Mouse (Mus musculus) embryonic facial prominence, embryonic 12.5 days (tissue): ENCODE measurements around the gene Coil. TPM values are rescaled to one million over a fixed set of nuclear protein-coding genes. Genes with fewer than 3 reads are reported as not detected.

Source experiments
- ATAC-seq: fragments of 200-750 bp; cut with Nextera tagmentation; 2 replicates; pipeline ENCODE4 v1.8.0; 2017; ENCODE audit not compliant: insufficient number of reproducible peaks, insufficient read depth, low FRiP score, low TSS enrichment
- H3K27ac ChIP-seq: fragments of 300-500 bp; sonication (generic); 2 replicates; pipeline ENCODE4 v1.5.1; 2016; ENCODE audit warnings: mild to moderate bottlenecking
- H3K27me3 ChIP-seq: fragments of 300-500 bp; sonication (generic); 2 replicates; pipeline ENCODE4 v1.6.1; 2016; ENCODE audit warnings: mild to moderate bottlenecking, moderate library complexity
- H3K36me3 ChIP-seq: fragments of 300-500 bp; sonication (generic); 2 replicates; pipeline ENCODE4 v1.6.1; 2016; ENCODE audit warnings: mild to moderate bottlenecking
- H3K4me1 ChIP-seq: fragments of 300-500 bp; sonication (generic); 2 replicates; pipeline ENCODE4 v1.6.1; 2016
- H3K4me2 ChIP-seq: fragments of 300-500 bp; sonication (generic); replicated peaks from 2 replicates; pipeline ENCODE4 v1.6.1; 2016; ENCODE audit warnings: mild to moderate bottlenecking, moderate library complexity
- H3K4me3 ChIP-seq: fragments of 300-500 bp; sonication (generic); 2 replicates; pipeline ENCODE4 v1.5.1; 2016; ENCODE audit warnings: mild to moderate bottlenecking
- H3K9ac ChIP-seq: fragments of 300-500 bp; sonication (generic); 2 replicates; pipeline ENCODE4 v1.6.1; 2016; ENCODE audit warnings: mild to moderate bottlenecking, moderate library complexity
- H3K9me3 ChIP-seq: fragments of 300-500 bp; sonication (generic); 2 replicates; pipeline ENCODE4 v1.6.1; 2016; ENCODE audit warnings: mild to moderate bottlenecking, moderate library complexity
- WGBS: fragments of 180-500 bp; shearing (Covaris S2); methylation state at CpG from one replicate; pipeline ENCODE4 v1.1.7; 2016; 5-methylcytosine and 5-hydroxymethylcytosine counted together
- polyA plus RNA-seq: library from polyadenylated mRNA; unstranded; fragments of >200 nt; fragmentation: Nextera tagmentation; extraction: Ambion mirVana; gene quantifications from 2 replicates; pipeline ENCODE4 v1.2.1, GENCODE M21; 2016

Coil gene
- polyA plus RNA-seq, 1 experiment from 2014 or later: 33.8 TPM

DNA sequence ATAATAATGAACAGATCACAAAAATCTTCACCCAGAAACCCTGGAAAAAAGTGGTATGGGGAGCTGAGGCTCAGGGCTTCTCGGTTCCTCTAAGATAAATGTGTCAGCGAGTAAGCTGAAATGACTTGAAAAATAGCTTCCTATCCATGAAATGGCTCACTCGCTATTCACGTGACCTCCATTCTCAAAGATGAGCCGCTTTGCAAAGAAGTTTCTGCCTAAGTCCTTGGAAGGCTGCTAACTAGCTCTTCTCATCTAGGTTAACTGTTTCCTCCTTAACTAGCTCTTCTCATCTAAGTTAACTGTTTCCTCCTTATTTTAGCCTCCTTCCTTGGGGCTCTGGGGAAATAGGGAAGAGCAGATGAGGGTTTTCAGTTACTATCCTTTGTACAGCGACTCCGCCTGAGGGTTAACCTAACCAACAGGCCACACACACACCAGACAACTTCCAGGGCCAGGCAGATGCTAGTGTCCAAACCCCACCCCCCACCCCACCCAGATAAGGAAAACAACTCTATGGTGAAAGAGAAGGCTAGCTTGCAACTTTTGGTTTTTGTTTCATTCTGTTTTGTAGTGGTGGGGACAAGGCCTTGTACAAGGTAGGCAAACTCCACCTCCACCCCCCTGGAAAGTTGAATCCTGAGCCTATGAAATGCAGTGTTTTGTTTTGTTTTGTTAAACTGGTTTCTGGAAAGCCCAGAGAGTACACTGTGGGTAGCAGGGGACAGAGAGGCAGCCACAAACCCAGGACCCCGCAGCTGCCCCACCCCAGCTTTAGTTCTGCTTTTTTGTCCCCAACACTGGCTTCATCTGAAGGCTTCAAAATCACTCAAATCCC lies 20.0 kb upstream of the Coil start:
- no peak overlapping the region for H3K4me3 ChIP-seq
- no peaks in the 10 kb centered on the region for H3K4me1 ChIP-seq
- 88% methylated on average over 8 of the region's 8 CpGs for WGBS
- no peak for ATAC-seq
- no peak overlapping the region for H3K4me2 ChIP-seq
- no peak overlapping the region for H3K9ac ChIP-seq
- peaks cover 29% of the 10 kb centered on the region for H3K36me3 ChIP-seq
- H3K27ac ChIP-seq: no peak overlapping the region
- no peaks in the 10 kb centered on the region for H3K9me3 ChIP-seq
- no peaks in the 10 kb centered on the region for H3K27me3 ChIP-seq

- no peak overlapping the region for H3K9ac ChIP-seq
- no peak for ATAC-seq
- WGBS: 88% methylated on average over 13 of the region's 13 CpGs
- H3K9me3 ChIP-seq: no peaks in the 10 kb centered on the region
- H3K4me2 ChIP-seq: no peak overlapping the region
- no peaks in the 10 kb centered on the region for H3K4me1 ChIP-seq
- H3K36me3 ChIP-seq: peaks cover 22% of the 10 kb centered on the region
- H3K27me3 ChIP-seq: no peaks in the 10 kb centered on the region
- H3K27ac ChIP-seq: no peak overlapping the region
- H3K4me3 ChIP-seq: no peak overlapping the region
Measured at GRCm38 (mm10) chr11:88950640-88951250, 19.3 kb upstream of the Coil start.

DNA sequence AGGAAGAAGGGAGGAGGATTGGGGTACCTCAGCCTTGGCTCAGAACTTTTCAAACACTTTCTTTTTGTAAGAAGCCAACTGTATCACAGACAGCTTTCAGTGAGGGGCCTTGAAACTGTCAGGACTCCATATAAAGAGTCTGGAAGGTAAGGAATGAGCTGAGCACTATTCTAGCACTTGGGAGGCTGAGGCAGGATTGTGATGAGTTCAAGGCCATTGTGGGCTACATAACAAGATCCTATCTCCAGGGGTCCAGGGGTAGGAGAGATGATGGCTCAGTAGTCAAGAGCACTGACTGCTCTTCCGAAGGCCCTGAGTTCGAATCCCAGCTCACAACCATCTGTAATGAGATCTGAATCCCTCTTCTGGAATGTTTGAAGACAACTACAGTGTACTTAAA lies 18.5 kb upstream of the Coil start:
- Histone ChIP-seq H3K9me3 (no peaks in the 10 kb centered on the region), H3K27me3 (no peaks in the 10 kb centered on the region), H3K4me2 (no peak overlapping the region), H3K27ac (no peak overlapping the region), H3K4me1 (no peaks in the 10 kb centered on the region), H3K36me3 (peaks cover 15% of the 10 kb centered on the region), H3K9ac (no peak overlapping the region), H3K4me3 (no peak overlapping the region)
- no peak for ATAC-seq
- 96% methylated on average over 2 of the region's 2 CpGs for whole genome bisulfite sequencing

DNA sequence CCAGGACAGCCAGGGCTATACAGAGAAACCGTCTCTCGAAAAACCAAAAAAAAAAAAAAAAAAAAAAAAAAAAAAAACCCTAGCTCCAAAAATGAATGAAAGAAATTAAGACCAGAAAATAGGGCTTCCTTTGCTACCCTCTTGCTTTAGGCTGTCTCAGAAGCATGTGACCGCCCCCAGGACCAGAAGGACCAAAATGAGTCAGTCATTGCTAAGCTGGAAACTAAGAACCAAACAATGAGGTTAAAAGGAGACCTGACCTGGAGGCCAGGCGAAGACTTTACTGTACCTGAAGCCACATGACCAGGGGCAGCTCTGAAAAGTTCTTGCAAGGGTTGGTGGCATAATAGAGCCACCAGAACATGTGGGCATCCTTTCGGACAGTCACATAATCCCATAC lies 17.9 kb upstream of the Coil start:
- Histone ChIP-seq H3K4me3 (no peak overlapping the region), H3K9me3 (no peaks in the 10 kb centered on the region), H3K4me1 (no peaks in the 10 kb centered on the region), H3K4me2 (no peak overlapping the region), H3K9ac (no peak overlapping the region), H3K27ac (no peak overlapping the region), H3K27me3 (no peaks in the 10 kb centered on the region), H3K36me3 (peaks cover 12% of the 10 kb centered on the region)
- WGBS: 92% methylated on average over 5 of the region's 5 CpGs
- no peak for ATAC-seq

DNA sequence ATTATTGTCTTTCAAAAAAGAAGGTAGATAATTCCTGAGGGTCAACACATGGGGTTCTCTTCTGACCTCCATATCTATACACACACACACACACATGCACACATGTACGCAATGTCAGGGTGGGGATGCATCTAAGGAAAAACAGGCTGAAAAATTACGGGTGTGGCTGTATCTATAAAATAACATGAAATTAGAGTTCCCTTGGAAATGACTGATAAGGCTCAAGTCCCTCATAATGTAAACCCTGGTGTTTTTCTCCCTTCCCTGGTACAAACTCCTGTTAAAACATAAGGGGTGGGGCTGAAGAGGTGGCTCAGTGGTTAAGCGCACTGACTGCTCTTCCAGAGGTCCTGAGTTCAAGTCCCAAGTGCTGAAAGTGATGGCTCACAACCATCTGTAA lies 16.5 kb upstream of the Coil start:
- no peaks in the 10 kb centered on the region for H3K27me3 ChIP-seq
- H3K4me3 ChIP-seq: no peak overlapping the region
- peaks cover 12% of the 10 kb centered on the region for H3K36me3 ChIP-seq
- no peak overlapping the region for H3K4me2 ChIP-seq
- H3K9ac ChIP-seq: no peak overlapping the region
- no peaks in the 10 kb centered on the region for H3K4me1 ChIP-seq
- no peak for ATAC-seq
- H3K27ac ChIP-seq: no peak overlapping the region
- H3K9me3 ChIP-seq: no peaks in the 10 kb centered on the region
- WGBS: 91% methylated on average over 3 of the region's 3 CpGs

- Histone ChIP-seq H3K27ac (peak overlapping the region; percentile 32), H3K4me1 (no peaks in the 10 kb centered on the region), H3K27me3 (no peaks in the 10 kb centered on the region), H3K9me3 (no peaks in the 10 kb centered on the region), H3K9ac (peak overlapping the region; percentile 47), H3K4me3 (peak overlapping the region; percentile 51), H3K4me2 (peak overlapping the region; percentile 58), H3K36me3 (peaks cover 12% of the 10 kb centered on the region)
- WGBS: 0% methylated on average over 4 of the region's 4 CpGs
- ATAC-seq: 0 out of 2 replicates have a peak, but pooled peaks have one; percentile 42
Measured at GRCm38 (mm10) chr11:88954803-88955202, 15.2 kb upstream of the Coil start.

- Histone ChIP-seq H3K27ac (peak within 1 kb of the TSS; percentile 32), H3K4me2 (peak within 1 kb of the TSS; percentile 58), H3K9ac (peak within 1 kb of the TSS; percentile 47), H3K9me3 (no peaks in the 10 kb centered on the region), H3K4me1 (no peaks in the 10 kb centered on the region), H3K36me3 (peaks cover 12% of the 10 kb centered on the region), H3K27me3 (no peaks in the 10 kb centered on the region), H3K4me3 (peak within 1 kb of the TSS; percentile 51)
- peak; percentile 90 for ATAC-seq
- WGBS: 4% methylated on average over 34 of the region's 34 CpGs
Measured at GRCm38 (mm10) chr11:88955217-88955969, 14.7 kb upstream of the Coil start, which contains the start of gene Scpep1. Gene Scpep1, minus strand, starts transcription at chr11:88955465.

DNA sequence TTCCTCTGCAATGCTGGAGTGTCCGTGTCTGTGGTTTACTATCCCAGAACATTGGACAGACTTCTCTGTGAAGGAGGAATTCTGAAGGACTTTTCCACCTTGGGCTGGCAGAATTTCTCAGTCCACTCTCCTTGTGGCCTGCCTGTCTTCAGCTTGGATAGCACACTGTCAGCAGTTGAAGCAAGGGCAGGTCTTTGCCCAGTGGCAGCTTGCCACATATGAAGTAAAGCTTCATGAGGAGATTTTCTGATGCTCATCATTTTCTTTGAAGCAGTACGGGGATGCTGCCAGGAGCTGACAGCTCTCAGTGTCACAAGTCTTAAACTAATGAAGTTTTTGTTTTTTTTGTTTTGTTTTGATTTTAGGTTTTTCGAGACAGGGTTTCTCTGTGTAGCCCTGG lies 11.2 kb upstream of the Coil start:
- H3K4me3 ChIP-seq: no peak overlapping the region
- 78% methylated on average over 3 of the region's 3 CpGs for WGBS
- no peak overlapping the region for H3K27ac ChIP-seq
- no peak overlapping the region for H3K9ac ChIP-seq
- no peaks in the 10 kb centered on the region for H3K36me3 ChIP-seq
- no peaks in the 10 kb centered on the region for H3K4me1 ChIP-seq
- no peaks in the 10 kb centered on the region for H3K9me3 ChIP-seq
- no peak for ATAC-seq
- H3K4me2 ChIP-seq: no peak overlapping the region
- no peaks in the 10 kb centered on the region for H3K27me3 ChIP-seq

DNA sequence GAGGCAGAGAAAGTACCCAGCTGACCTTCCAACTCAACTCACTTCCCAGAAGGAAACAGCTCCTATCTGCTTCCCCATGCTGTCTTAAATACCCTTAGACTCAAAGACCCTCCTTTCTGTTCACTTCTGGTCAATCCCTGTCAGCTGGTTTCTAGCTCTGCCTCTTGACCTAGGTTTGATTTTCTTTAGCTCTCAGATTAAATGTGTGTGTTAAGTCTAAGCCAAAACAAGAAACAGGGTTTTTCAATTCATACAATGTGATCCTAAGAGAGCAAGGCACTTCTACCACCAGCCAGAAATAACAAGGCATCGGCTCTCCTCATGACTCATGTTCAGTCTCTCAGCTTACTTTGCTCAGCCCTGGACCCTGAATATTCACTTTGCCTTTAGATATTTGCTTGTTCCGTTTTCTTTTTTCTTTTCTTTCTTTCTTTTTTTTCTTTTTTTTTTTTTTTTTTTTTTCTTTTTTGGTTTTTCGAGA lies 3.1 kb upstream of the Coil start, which contains the start of gene Elobl:
TSS of gene Elobl (minus strand) at position 51 of the 481 bp plus-strand sequence.
- Histone ChIP-seq H3K4me3 (no peak within 1 kb of the TSS), H3K4me1 (no peaks in the 10 kb centered on the region), H3K4me2 (no peak within 1 kb of the TSS), H3K27me3 (no peaks in the 10 kb centered on the region), H3K36me3 (no peaks in the 10 kb centered on the region), H3K27ac (no peak within 1 kb of the TSS), H3K9me3 (no peaks in the 10 kb centered on the region), H3K9ac (no peak within 1 kb of the TSS)
- no peak for ATAC-seq
- 80% methylated on average over 3 of the region's 3 CpGs for WGBS

DNA sequence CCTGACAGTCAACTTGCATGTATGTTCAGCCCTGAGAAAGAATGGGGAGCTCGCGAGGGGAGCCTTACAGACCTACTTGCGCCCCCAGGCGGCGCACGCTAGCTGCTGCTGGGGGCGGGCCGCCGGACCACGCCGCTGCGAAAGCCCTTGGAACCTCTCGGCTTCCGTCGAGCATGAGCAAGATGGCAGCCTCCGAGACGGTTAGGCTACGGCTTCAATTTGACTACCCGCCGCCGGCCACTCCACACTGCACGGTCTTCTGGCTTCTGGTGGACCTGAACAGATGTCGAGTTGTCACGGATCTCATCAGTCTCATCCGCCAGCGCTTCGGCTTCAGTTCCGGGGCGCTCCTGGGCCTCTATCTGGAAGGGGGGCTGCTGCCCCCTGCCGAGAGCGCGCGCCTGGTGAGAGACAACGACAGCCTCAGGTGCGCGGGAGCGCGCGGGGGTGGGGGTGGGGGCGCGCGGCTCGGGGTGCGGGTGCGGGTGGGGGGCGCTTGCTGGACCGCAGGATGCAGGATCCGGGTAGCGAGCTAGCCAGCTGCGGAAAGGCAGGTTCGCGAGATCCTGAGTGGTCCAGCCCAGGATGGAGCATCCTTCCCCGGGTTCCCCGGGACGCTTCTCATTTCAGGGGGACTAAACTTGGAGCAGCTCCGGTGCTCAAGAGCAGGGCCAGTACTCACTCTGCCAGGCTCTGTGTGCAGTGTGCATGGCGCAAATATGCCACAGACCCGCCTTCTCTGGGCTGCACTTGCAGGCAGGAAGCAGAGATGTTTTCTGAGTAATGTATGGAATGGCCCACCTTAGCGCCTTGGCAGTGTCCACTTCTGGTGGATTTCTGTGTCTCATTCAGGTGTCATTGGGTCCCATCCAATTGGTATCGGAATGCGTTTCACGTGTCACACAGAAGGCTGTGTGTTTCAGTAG lies 4.0 kb downstream of the Coil start:
- Histone ChIP-seq H3K27ac (peak overlapping the region; percentile 88), H3K9me3 (no peaks in the 10 kb centered on the region), H3K4me3 (peak overlapping the region; percentile 66), H3K4me1 (peaks cover 7% of the 10 kb centered on the region; the same call in 1 of the 2 replicates), H3K4me2 (peak overlapping the region; percentile 71), H3K36me3 (no peaks in the 10 kb centered on the region), H3K27me3 (no peaks in the 10 kb centered on the region), H3K9ac (peak overlapping the region; percentile 74)
- WGBS: 2% methylated on average over 62 of the region's 62 CpGs
- ATAC-seq: peak; percentile 64

- Histone ChIP-seq H3K4me2 (no peak overlapping the region), H3K4me1 (peaks cover 7% of the 10 kb centered on the region; the same call in 1 of the 2 replicates), H3K4me3 (no peak overlapping the region), H3K27me3 (no peaks in the 10 kb centered on the region), H3K9ac (no peak overlapping the region), H3K36me3 (peaks cover 3% of the 10 kb centered on the region; the same call in 1 of the 2 replicates), H3K9me3 (no peaks in the 10 kb centered on the region), H3K27ac (no peak overlapping the region)
- WGBS: 97% methylated on average over 2 of the region's 2 CpGs
- ATAC-seq: no peak
Measured at GRCm38 (mm10) chr11:88976320-88976719, 6.3 kb downstream of the Coil start.
